In genomic region chr9:48737210-48737850, GRCm38 (mm10) we compare ENCODE assay signal across 8 mouse cellular contexts.
A peak's percentile ranks its signal among the peaks of the same experiment; 100 is the strongest.
DNase-seq lines count a peak whose midpoint lies in the region; ATAC-seq lines count a peak whose summit lies in the region.

No protein-coding gene starts in this region.

- 39% methylated on average over 13 of the region's 13 CpGs for WGBS in neural tube, embryonic 11.5 days
- WGBS in forebrain, embryonic 13.5 days, result 26% methylated on average over 13 of the region's 13 CpGs
- 30% methylated on average over 13 of the region's 13 CpGs for WGBS in heart, embryonic 13.5 days
- WGBS in kidney, embryonic 16.5 days, result 20% methylated on average over 13 of the region's 13 CpGs
- WGBS in limb, embryonic 12.5 days, result 19% methylated on average over 13 of the region's 13 CpGs
- WGBS in neural tube, embryonic 13.5 days, result 24% methylated on average over 13 of the region's 13 CpGs

- H3K9ac ChIP-seq in neural tube, embryonic 11.5 days (ENCODE audit: low read length), result no peak overlapping the region
- peak overlapping the region; percentile 23; the same call in 1 of the 2 replicates for H3K9ac ChIP-seq in forebrain, embryonic 13.5 days
- peak overlapping the region; percentile 47 for H3K9ac ChIP-seq in heart, embryonic 13.5 days
- H3K9ac ChIP-seq in kidney, embryonic 16.5 days (replicated peaks; ENCODE audit: low read length), result no peak overlapping the region
- H3K9ac ChIP-seq in limb, embryonic 12.5 days (replicated peaks), result no peak overlapping the region
- no peak overlapping the region for H3K9ac ChIP-seq in neural tube, embryonic 13.5 days

- H3K27ac ChIP-seq in neural tube, embryonic 11.5 days (ENCODE audit: low read depth, low read length), result no peak overlapping the region
- peak overlapping the region; percentile 69 for H3K27ac ChIP-seq in forebrain, embryonic 13.5 days
- peak overlapping the region; percentile 48 for H3K27ac ChIP-seq in heart, embryonic 13.5 days (replicated peaks)
- H3K27ac ChIP-seq in kidney, embryonic 16.5 days (ENCODE audit: low read length), result peak overlapping the region; percentile 67
- peak overlapping the region; percentile 69; the same call in 1 of the 2 replicates for H3K27ac ChIP-seq in limb, embryonic 12.5 days
- H3K27ac ChIP-seq in neural tube, embryonic 13.5 days (replicated peaks), result peak overlapping the region; percentile 84

- no peak for ATAC-seq in neural tube, embryonic 11.5 days (ENCODE audit: insufficient read depth, low FRiP score, low TSS enrichment)
- ATAC-seq in forebrain, embryonic 13.5 days, result no peak
- no peak; the same call in 1 of the 2 replicates for ATAC-seq in heart, embryonic 13.5 days (ENCODE audit: extremely low read depth, insufficient number of reproducible peaks, low FRiP score, low TSS enrichment)
- peak; percentile 76 for ATAC-seq in kidney, embryonic 16.5 days (ENCODE audit: low FRiP score, low TSS enrichment)
- peak; percentile 43 for ATAC-seq in limb, embryonic 12.5 days (ENCODE audit: insufficient number of reproducible peaks, insufficient read depth, low FRiP score, low TSS enrichment, low read depth)
- no peak for ATAC-seq in neural tube, embryonic 13.5 days (ENCODE audit: low read depth)

- H3K4me3 ChIP-seq in neural tube, embryonic 11.5 days (ENCODE audit: low read depth, low read length), result no peak overlapping the region
- H3K4me3 ChIP-seq in forebrain, embryonic 13.5 days, result no peak overlapping the region
- H3K4me3 ChIP-seq in heart, embryonic 13.5 days, result peak overlapping the region; percentile 22; the same call in 1 of the 2 replicates
- H3K4me3 ChIP-seq in kidney, embryonic 16.5 days (ENCODE audit: low read length), result no peak overlapping the region
- no peak overlapping the region for H3K4me3 ChIP-seq in limb, embryonic 12.5 days (replicated peaks)
- no peak overlapping the region for H3K4me3 ChIP-seq in neural tube, embryonic 13.5 days

- no peaks in the 10 kb centered on the region for H3K27me3 ChIP-seq in neural tube, embryonic 11.5 days (ENCODE audit: control insufficient read depth, insufficient read depth, low read length)
- peaks cover 8% of the 10 kb centered on the region; the same call in 1 of the 2 replicates for H3K27me3 ChIP-seq in forebrain, embryonic 13.5 days
- H3K27me3 ChIP-seq in heart, embryonic 13.5 days (replicated peaks), result 0 out of 2 replicates have a peak, but pooled peaks cover 4% of the 10 kb centered on the region
- peaks cover 10% of the 10 kb centered on the region; the same call in 1 of the 2 replicates for H3K27me3 ChIP-seq in kidney, embryonic 16.5 days (ENCODE audit: insufficient read depth, low read length)
- H3K27me3 ChIP-seq in limb, embryonic 12.5 days, result peaks cover 41% of the 10 kb centered on the region
- peaks cover 7% of the 10 kb centered on the region for H3K27me3 ChIP-seq in neural tube, embryonic 13.5 days

- no peaks in the 10 kb centered on the region for H3K36me3 ChIP-seq in neural tube, embryonic 11.5 days (ENCODE audit: control insufficient read depth, insufficient read depth, low read length)
- H3K36me3 ChIP-seq in forebrain, embryonic 13.5 days (ENCODE audit: poor library complexity, severe bottlenecking), result no peaks in the 10 kb centered on the region
- H3K36me3 ChIP-seq in heart, embryonic 13.5 days, result no peaks in the 10 kb centered on the region
- no peaks in the 10 kb centered on the region for H3K36me3 ChIP-seq in kidney, embryonic 16.5 days (ENCODE audit: insufficient read depth, low read length)
- H3K36me3 ChIP-seq in limb, embryonic 12.5 days, result no peaks in the 10 kb centered on the region
- H3K36me3 ChIP-seq in neural tube, embryonic 13.5 days, result no peaks in the 10 kb centered on the region

- DNase-seq in neural tube, embryonic 11.5 days (ENCODE audit: low spot score), result peak; percentile 32
- no peak for DNase-seq in neural tube, embryonic 10.5 days (ENCODE audit: extremely low spot score, low spot score)
- DNase-seq in urinary bladder, postnatal 25 days (ENCODE audit: low spot score), result peak; percentile 72

- H3K9me3 ChIP-seq in neural tube, embryonic 11.5 days (ENCODE audit: control insufficient read depth, low read length), result no peaks in the 10 kb centered on the region
- H3K9me3 ChIP-seq in forebrain, embryonic 13.5 days (replicated peaks), result no peaks in the 10 kb centered on the region
- H3K9me3 ChIP-seq in heart, embryonic 13.5 days, result no peaks in the 10 kb centered on the region
- no peaks in the 10 kb centered on the region for H3K9me3 ChIP-seq in kidney, embryonic 16.5 days (ENCODE audit: low read length)
- H3K9me3 ChIP-seq in limb, embryonic 12.5 days, result no peaks in the 10 kb centered on the region
- no peaks in the 10 kb centered on the region for H3K9me3 ChIP-seq in neural tube, embryonic 13.5 days

- peaks cover 27% of the 10 kb centered on the region for H3K4me1 ChIP-seq in neural tube, embryonic 11.5 days (ENCODE audit: control insufficient read depth, insufficient read depth, low read length)
- H3K4me1 ChIP-seq in forebrain, embryonic 13.5 days, result peaks cover 85% of the 10 kb centered on the region
- H3K4me1 ChIP-seq in heart, embryonic 13.5 days, result peaks cover 76% of the 10 kb centered on the region
- H3K4me1 ChIP-seq in kidney, embryonic 16.5 days (ENCODE audit: insufficient read depth, low read length), result peaks cover 54% of the 10 kb centered on the region
- H3K4me1 ChIP-seq in limb, embryonic 12.5 days (replicated peaks), result peaks cover 85% of the 10 kb centered on the region
- H3K4me1 ChIP-seq in neural tube, embryonic 13.5 days (replicated peaks), result peaks cover 91% of the 10 kb centered on the region

- no peak overlapping the region; the same call in 1 of the 2 replicates for H3K4me2 ChIP-seq in neural tube, embryonic 11.5 days (ENCODE audit: low read depth)
- H3K4me2 ChIP-seq in forebrain, embryonic 13.5 days, result peak overlapping the region; percentile 37
- peak overlapping the region; percentile 59 for H3K4me2 ChIP-seq in heart, embryonic 13.5 days
- peak overlapping the region; percentile 38 for H3K4me2 ChIP-seq in kidney, embryonic 16.5 days (replicated peaks; ENCODE audit: low read depth, low read length)
- H3K4me2 ChIP-seq in limb, embryonic 12.5 days, result peak overlapping the region; percentile 48
- H3K4me2 ChIP-seq in neural tube, embryonic 13.5 days, result peak overlapping the region; percentile 30

Comparison
In these comparisons a context has a peak if more than half of its experiments do, and no peak if none do; other contexts are left out.
1. ATAC-seq: peak in kidney, embryonic 16.5 days (single experiment) and limb, embryonic 12.5 days (single experiment); none in neural tube, embryonic 11.5 days (single experiment), forebrain, embryonic 13.5 days (single experiment), heart, embryonic 13.5 days (single experiment) and neural tube, embryonic 13.5 days (single experiment).
2. H3K9ac ChIP-seq: peak in forebrain, embryonic 13.5 days (single experiment) and heart, embryonic 13.5 days (single experiment); none in neural tube, embryonic 11.5 days (single experiment), kidney, embryonic 16.5 days (single experiment), limb, embryonic 12.5 days (single experiment) and neural tube, embryonic 13.5 days (single experiment).